Mouse (Mus musculus) retina, postnatal 7 days (tissue): ENCODE results near the gene Tapbpl.

Experiments used
- DNase-seq: peaks from one replicate; pipeline ENCODE4 v3.0.0-alpha.2; 2012; ENCODE audit warnings: low read depth, low spot score

The Tapbpl gene

DNA sequence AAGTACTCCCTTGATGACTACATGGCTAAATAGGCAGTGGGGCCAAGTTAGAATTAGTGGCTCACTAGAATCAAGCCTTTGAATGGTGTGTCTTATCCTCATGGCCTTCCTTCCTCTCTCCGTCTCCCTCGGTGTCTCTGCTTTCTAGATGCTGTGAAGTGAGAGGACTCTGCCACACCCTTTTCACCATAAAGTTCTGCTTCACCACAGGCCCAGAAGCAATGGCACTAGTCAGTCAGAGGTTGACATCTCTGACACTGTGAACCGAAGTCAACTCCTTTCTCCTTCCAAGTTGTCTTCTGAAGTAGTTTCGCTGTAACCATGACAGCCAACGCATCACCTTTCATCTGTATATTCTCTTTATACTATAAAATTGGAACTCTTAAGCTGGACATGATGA is 7.9 kb upstream of the Tapbpl start:
- no peak for DNase-seq

DNA sequence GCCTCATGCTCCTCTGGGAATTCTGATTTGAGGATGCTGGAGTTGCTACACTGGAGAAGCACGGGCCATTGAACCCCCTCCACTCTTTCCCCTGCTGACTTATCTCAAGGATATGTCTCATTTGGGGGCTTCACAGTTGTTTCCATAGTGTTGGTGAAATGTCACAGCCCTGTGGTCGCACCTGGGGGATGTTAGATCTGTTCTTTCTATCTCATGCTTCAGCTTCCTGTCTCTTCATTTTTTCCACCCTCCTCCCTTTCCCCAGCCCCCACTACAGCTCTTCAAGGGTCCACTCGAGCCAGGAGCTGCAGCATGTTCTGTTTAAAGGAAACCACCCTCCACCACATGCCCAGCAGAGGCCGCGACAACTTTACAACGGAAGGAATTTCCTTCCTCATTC is 6.7 kb upstream of the Tapbpl start:
- no peak for DNase-seq

DNA sequence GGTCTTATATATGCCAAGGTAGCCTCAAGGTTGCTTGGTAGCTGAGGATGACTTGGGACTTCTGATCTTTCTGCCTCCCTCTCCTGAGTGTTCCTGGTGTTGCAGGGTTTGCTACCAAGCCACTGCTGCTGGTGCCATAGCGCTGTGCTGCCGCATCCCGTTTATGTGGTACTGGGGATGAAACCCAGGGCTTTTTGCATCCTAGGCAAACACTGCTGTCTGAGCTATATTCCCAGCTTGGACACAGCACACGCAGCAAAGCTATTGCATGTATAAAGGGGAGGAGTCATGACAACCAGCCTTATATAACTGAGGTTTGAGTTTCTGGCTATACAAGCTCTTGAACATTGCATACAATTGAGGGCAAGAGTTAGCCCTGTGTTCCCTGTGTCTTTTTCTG is 5.8 kb upstream of the Tapbpl start:
- no peak for DNase-seq

DNA sequence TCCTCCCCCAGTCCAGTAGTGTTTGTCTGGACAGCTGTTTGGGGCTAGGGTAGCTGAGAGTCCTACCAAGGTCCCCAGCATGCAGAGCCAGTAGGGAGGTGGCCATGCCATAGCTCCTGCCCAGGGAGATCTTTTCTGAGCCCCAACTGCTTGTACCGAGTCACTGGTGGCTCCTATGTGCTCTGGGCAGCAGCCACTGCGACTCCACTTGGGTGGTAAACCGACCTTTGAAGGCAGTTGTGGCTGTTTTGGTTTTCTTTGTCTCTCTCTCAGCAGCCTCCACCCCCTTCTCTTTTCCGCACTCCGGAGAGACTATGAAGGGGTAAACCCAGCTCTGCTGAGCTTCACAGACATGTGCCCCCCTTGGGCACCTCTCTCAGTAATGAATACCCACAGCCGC is 5.1 kb upstream of the Tapbpl start, which contains the start of gene Cd27:
Gene Cd27 (minus strand): TSS at position 229 of the 400 bp plus-strand sequence.
- no peak for DNase-seq

DNA sequence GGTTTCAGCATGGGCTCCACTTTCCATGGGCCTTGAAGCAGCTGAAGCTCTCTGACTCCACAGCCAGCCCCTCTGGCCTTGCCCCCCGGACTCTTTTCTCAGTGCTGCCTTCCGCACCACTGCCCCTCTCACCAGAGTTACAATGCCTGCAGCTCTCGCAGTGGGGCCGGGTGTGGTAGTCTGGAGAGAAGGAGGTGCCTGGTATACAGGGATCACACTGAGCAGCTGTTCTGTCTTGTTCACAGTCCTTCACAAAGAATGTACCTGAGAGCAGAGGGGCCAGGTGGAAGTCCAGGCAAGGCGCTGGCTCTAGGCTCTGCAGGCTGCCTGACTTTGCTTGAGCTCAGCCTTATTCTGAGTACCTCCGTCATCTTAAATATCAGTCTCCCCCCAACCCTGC is 4.7 kb upstream of the Tapbpl start:
- DNase-seq, result no peak

DNA sequence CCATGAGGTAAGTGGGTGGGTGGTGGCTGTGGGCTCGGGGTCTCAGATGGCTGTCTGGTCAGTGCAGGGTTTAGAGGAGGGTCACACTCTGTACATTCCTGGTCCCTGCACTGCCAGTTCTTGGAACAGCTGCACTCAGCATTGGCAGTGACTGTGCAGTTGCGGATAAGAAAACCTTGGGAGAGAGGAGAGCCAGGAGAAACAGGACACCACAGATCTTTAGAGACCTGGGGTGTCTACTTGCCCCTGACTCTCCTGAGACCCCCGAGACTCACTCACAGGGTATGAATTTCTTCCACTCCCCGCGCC is 2.8 kb upstream of the Tapbpl start:
- DNase-seq, result no peak

DNA sequence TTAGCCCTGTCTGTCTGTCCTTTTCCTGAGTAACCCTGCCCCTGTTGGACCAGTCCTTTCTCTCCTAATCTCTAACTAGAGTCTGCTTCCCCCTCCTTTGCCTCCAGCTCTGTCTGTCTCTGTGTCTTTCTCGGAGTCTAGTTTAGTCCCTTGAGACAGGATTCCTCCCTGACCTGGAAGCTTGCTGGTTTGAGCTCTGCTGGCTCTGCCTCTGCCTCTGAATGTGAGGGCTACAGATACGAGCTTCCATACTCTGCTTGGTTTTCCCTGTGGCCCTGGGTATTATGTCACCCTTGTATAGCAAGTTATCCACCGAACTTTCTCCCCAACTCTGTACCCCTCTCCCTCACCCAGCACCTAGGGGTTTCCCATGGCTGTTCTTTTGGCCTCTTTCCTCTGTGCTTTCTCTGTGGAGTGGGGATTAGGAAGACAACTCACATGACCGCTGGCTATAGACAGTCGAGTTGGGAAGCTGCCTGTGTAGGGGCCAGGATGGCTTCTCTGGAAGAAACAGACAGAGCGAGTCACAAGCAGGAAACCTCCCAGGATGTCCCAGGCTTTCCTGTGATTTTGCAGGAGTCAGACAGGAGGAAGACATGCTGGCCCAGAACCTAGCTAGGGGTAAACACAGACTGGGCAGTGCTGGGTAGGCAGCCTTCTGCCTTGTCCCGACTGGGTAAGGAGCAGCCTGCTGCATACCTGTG is 2.3 kb upstream of the Tapbpl start:
- no peak for DNase-seq

DNA sequence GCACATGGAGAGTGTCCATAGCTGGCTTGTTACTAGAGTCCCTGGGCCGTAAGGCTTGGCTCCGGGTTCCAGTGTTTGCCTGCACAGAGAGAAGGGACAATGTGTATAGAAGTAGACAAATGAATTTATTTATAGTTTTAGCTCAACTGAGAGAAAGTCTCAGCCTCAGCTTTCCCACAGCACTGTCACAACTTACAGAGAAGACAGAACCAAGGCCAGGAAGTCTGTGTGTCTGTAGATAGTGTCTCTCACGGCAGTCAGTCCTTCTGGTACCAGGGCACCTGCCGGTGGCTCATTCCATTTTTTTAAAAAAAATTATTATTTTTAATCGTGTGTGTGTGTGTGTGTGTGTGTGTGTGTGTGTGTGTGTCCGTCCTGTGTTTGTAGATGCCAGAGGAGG is 856 bp upstream of the Tapbpl start:
- no peak for DNase-seq

DNA sequence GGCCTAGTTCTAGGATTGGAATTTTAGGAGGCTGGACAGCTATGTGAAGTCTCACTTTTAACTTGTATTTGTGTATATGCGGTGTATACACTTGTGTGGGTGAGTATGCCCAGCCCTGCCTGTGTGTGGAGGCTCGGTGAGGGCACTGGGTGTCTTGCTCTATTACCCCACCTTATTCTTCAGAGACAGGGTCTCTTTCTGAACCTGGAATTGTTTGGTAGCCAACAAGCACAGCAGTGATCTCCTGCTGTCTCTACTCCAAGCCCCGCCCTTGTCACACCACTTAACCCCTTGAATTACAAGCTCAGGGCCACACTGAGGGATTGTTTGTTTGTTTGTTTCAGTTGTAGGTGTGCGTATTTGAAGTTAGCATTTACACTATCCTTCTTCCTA is 381 bp upstream of the Tapbpl start:
- DNase-seq, result no peak

DNA sequence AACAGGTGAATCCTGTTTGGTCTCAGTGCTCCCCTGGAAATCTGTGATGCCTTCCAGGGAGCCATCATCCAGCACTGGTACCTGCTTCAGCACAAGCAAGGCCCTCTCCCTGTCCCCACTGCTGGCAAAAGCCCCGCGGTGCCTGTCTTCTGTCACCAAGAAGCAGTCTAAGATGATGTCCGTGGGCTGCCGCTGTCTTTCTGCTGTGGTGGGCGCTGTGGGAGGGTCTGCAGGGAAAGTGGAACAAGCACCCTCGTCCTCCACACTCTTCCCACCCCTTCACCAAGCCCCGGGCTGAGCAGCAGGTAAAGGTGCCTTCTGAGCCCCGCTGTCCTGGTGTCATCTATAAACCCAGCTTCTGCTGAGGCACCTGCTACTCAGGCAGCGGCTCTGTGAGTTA is 1.1 kb downstream of the Tapbpl start:
- no peak for DNase-seq

DNA sequence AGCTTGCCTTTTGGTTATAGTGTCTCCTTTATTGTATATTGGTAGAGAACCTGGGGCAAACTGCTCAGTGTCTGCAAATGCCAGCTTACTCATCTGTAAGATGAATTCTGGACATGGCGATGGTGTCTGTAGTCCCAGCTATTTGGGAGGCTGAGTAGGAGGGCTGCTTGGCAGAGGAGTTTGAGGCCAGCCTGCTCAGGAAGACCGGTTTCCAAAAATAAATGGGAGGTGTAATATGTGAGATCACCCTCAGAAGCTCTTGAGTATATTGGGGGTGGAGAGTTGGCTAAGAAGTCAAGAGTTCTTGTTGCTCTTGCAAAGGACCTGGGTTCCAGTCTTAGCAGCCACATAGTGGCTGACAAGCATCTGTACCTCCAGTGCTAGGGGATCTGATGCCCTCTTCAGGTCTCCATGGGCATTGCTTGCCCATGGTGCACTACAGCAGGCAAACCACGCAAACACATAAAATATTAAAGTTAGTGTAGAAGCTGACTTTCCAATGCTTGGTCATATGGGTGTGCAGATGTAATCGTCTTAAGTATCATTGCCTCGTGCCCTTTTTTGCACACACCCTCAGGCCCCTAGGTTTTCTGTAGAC is 6.0 kb downstream of the Tapbpl start:
- DNase-seq, result no peak

DNA sequence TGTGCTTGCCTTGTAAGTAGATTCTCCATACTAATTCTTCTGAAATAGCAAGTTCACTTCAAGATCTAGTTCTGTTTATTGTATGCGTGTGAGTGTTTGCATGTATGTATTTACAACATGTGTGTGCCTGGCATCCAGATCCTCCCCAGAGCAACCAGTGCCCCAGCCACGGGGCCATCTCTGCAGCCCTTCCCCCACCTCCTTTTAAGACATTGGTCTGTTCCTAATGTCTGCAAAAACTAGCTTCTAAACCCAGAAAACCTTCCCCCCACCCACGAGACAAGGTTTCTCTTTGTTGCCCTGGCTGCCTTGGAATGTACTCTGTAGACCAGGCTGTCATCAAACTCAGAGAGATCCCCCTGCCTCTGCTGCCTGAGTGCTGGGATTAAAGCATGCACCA is 9.1 kb downstream of the Tapbpl start:
- no peak for DNase-seq

DNA sequence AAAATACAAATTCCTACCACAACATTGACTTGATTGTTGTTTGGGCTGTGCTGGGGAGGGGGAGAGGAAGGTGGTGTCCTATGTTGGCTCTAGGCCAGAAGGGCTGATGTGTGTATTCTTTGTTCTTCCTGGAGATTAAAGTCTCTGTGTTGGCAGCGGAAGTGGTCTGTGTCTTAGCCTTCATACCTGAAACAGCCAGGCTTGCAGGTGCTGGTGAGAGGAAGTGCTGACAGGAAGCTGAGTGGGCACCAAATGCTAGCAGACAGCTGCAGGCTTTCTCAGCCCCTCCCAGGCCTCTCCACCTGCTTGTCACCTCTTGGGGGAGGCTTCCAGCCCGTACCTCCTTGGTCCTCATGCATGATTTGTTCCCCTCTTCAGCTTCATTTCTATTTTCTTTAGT is 9.5 kb downstream of the Tapbpl start:
- DNase-seq, result no peak

DNA sequence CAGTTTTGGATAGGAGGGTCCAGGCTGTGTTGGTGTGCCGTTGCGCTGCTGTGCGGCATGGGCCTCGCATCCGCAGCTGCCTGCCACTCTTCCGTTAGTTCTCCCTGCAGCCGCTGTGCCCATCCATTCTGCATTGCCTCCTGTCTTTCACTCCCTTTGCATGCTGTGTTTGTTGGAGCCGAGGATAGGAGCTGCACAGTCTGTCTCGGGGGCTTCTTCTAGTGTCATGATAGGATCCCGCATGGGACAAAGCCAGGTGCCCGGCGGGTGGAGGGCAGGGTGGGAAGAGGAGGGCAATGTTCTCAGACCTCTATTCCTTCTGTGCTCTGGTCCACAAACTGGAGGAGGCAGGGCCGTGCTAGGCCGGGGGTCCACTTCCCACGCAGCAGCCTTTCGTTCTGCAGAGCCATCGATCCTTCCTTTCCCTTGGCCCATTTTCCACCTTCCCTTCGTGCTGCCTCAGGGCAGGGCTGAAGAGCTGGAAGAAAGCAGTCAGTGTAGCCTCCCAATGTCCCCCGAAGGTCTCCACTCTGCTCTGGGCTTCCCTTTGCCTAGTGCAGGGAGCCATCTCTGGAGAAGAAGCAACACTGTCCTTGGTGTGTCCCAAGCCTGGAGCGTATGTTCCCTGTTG is 10.4 kb downstream of the Tapbpl start:
- no peak for DNase-seq

DNA sequence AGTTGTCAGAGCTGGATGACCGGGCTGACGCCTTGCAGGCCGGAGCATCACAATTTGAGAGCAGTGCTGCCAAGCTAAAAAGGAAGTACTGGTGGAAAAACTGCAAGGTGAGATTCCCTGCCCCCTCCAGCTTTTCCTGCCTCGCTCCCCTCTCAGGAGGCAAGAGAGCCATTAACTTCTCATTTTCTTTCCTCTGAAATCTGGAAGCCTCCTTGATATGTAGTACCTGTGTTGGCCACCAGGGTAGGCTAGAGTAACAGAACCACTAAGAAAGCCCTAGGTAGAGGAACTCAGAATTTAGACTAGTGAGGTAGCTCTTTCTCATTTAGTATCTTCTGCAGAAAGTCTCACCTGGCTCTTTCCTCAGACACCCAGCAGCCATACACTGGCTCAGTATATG is 12.7 kb downstream of the Tapbpl start:
- DNase-seq, result peak; percentile 31

DNA sequence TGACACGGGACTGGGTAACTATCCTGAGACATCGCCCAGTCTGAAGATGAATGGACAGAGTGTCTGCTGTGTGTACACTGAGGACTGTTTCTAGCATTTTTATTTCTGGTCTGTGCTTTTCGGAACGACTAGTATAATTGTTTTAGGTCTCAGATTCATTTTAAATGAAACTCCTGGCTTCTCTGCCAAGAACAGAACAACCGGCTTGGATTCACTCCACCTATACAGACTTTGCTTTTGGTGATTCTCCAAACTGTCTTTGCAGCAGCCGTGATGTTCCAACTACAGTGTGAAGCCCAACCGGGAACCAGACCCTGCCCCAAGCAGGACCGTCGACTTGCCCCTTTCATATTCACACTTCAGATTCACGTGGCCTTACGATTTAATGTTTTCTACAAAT is 13.8 kb downstream of the Tapbpl start:
- DNase-seq, result no peak

DNA sequence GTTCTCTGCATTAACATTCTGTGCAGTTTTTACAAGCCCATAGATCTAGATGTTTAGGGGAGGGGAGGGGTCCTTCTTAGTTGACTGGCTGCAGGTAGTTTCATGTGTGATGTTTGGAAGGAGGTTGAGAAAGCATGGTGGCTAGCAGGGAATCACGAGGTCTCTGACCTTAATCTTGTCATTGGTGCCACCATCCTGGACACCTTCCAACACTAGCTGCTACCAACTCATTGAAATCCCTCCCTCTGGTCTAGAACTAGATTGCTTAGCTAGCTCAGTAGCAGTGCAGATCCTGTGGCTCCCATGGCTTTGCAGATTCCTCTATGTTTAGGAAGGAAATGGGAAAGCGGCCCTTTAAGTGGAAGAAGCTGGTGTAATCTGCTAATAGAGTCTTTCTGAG is 14.8 kb downstream of the Tapbpl start:
- DNase-seq, result no peak

DNA sequence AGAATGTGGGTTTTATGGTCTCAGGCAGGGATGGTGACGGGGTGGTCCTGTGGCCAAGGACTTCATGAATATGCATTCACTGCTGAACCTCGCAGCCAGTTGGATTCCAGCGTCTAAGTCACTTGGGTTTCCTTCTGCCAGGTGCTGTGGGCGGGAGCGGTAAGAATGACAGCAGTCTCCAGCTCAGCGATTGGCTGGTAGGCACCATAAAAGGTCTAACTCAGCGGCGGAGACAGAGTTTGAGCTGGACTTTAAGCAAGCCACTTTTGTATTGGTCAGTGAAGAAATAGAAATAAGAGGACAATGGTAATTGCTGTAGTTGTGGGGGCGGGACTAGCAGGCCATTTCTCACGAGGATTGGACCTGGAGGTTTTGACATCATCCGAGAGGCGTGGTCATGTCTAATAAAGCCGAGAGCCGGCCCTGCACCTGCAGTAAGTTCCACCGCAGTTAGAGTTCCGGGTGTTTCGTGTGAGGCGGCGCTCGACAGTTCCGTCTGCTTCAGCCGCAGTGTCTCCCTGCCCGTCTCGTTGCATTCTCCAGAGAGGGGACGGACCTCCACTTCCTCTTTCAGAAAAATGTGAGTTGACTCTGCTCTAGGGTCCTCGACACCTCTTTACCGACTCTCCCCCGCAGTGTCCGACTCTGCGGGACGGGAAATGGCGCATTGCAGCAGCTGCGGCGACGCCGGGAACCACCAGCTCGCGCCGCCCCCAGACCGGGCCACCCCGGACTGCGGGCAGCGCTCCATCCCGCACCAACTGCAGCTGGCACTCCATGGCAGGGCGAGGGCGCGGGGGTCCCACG is 16.3 kb downstream of the Tapbpl start, which contains the start of gene Vamp1:
Gene Vamp1 (plus strand): TSS at position 404 of the 807 bp plus-strand sequence.
- DNase-seq, result peak; percentile 91

DNA sequence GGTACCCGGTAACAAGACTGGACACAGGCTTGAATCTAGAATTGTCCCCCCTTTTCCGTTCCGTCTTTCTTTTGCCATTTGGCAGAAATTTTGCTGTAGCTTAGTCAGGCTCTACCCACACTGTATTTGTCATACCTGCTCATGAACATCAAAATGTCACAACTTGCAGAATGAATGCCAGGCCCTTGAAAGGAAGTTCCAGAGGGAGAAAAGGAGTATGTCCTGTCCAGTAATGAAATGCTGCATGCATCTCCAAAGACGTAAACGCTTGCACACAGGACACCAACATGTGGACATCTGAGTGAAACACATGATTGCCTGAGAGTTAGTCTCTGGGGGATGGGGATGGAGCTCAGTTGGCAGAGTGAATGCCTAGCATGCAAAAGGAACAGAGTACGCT is 17.9 kb downstream of the Tapbpl start:
- no peak for DNase-seq

DNA sequence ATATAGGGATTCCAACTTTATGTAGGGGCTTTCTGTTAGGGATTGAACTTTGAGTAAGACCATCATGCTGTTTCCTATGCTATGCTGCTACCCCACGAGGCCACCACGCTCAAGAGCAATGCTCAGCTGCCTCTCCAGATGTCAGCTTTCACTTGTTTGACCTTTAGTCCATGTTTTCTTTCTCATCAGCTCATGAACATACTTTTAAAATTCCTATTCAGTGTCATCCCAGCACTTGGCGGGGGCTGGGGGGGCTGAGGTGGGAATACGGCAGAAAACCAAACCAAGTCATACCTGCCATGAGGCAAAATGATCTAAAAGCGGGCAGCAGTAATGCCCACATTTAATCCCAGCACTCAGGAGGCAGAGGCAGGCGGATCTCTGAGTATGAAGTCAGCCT is 18.5 kb downstream of the Tapbpl start:
- DNase-seq, result no peak

DNA sequence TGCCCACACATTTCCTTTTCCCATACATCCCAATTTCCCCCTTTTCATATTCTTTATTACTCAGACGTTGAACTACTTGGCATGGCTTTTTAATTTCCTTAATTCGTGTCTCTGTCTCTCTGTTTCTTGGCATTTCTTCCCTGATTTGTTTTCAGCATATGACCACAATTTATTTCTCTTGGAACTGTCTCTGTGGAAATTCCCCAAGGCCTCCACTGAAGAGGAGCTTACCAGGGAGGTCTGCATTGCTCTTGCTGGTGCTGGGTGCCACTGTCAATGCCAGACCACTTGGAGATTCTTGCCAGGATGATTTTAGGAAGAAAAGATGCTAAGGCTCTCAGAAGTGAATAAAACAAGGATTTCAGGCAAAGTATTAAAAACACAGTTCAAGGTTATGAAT is 19.0 kb downstream of the Tapbpl start:
- no peak for DNase-seq

DNA sequence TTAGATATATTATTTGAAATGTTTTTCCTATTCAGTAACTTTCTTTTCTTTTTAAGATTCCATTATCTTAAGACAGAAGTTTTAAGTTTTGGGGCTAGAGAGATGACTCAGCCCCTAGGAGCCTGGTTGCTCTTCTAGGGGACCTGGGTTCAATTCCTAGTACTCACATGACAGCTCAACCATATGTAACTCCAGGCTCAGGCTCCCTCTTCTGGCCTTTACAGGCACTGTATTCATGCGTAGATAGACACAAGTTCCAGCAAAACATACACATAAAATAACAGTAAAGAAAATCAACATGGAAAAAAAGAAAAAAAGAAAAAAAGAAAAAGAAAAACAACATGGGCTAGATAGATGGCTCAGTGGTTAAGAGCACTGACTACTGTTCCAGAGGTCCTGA is 21.2 kb downstream of the Tapbpl start:
- no peak for DNase-seq

DNA sequence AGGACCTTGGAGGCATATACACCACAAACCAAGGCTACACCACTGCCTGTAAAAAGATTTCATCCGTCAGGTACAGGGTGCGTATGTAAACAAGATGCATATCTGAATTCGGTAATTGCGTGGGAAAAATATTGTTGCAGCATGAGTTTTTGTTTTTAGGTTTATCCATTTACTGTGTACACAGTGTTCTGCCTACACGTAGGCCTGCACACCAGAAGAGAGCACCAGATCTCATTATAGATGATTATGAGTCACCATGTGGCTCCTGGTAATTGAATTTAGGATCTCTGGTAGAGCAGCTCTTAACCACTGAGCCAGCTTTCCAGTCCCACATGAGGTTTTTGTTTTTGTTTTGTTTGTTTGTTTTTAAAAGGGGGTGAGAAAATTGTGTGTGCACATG is 34.5 kb downstream of the Tapbpl start:
- DNase-seq, result no peak
